Mouse (Mus musculus) forebrain, postnatal 0 days (tissue): ENCODE results near the gene Klhl5. TPM values are rescaled to one million over a fixed set of nuclear protein-coding genes. Genes with fewer than 3 reads are reported as not detected.
A peak's percentile ranks its signal among the peaks of the same experiment; 100 is the strongest.

Source experiments
- ATAC-seq: fragments of 200-750 bp; cut with Nextera tagmentation; 2 replicates; pipeline ENCODE4 v1.8.0; 2017; ENCODE audit warnings: mild to moderate bottlenecking, moderate library complexity
- DNase-seq: peaks from one replicate; pipeline ENCODE4 v3.0.0-alpha.2; 2015
- H3K27ac ChIP-seq: fragments of 300-500 bp; sonication (generic); 2 replicates; pipeline ENCODE4 v1.5.1; 2014; ENCODE audit warnings: low read depth, mild to moderate bottlenecking, antibody characterized with exemption, low read length, moderate library complexity, mixed read lengths
- H3K27me3 ChIP-seq: fragments of 300-500 bp; sonication (generic); 2 replicates; pipeline ENCODE4 v1.6.1; 2014; ENCODE audit warnings: mild to moderate bottlenecking, low read length, mixed read lengths; ENCODE audit not compliant: insufficient read depth
- H3K36me3 ChIP-seq: fragments of 300-500 bp; sonication (generic); 2 replicates; pipeline ENCODE4 v1.6.1; 2014; ENCODE audit warnings: mild to moderate bottlenecking, moderate library complexity; ENCODE audit not compliant: insufficient read depth
- H3K4me1 ChIP-seq: fragments of 300-500 bp; sonication (generic); 2 replicates; pipeline ENCODE4 v1.6.1; 2014; ENCODE audit warnings: antibody characterized with exemption; ENCODE audit not compliant: insufficient read depth
- H3K4me2 ChIP-seq: fragments of 300-500 bp; sonication (generic); 2 replicates; pipeline ENCODE4 v1.6.1; 2014; ENCODE audit warnings: low read depth, mild to moderate bottlenecking, moderate library complexity
- H3K4me3 ChIP-seq: fragments of 300-500 bp; sonication (generic); 2 replicates; pipeline ENCODE4 v1.5.1; 2014; ENCODE audit warnings: low read depth, low read length, mixed read lengths
- H3K9ac ChIP-seq: fragments of 300-500 bp; sonication (generic); 2 replicates; pipeline ENCODE4 v1.6.1; 2014; ENCODE audit warnings: mild to moderate bottlenecking
- H3K9me3 ChIP-seq: fragments of 300-500 bp; sonication (generic); 2 replicates; pipeline ENCODE4 v1.6.1; 2016; ENCODE audit warnings: low read length
- CTCF ChIP-seq: sonication (generic); IDR thresholded peaks from 2 replicates; pipeline ENCODE4 v1.5.1; 2016; ENCODE audit warnings: antibody characterized with exemption, control low read depth, low read depth
- whole genome bisulfite sequencing: fragments of 180-500 bp; shearing (Covaris S2); extraction: QIAGEN DNeasy Blood & Tissue Kit; methylation state at CpG from one replicate; pipeline ENCODE4 v1.1.7; 2014; 5-methylcytosine and 5-hydroxymethylcytosine counted together
- polyA plus RNA-seq: library from polyadenylated mRNA; unstranded; fragments of >200 nt; fragmentation: Nextera tagmentation; extraction: Ambion mirVana; gene quantifications from 2 replicates; pipeline ENCODE4 v1.2.1, GENCODE M21; 2015
- total RNA-seq: library from RNA; depleted of rRNA; stranded (reverse); fragments of >200 nt; gene quantifications from 2 replicates; pipeline ENCODE4 v1.2.3, GENCODE M21; 2014

Klhl5 gene
- total and polyA plus RNA-seq, 2 experiments from 2014 or later: 48.3 to 49.6 TPM

- H3K27ac ChIP-seq: no peak overlapping the region
- DNase-seq: no peak
- H3K36me3 ChIP-seq: peaks cover 22% of the 10 kb centered on the region
- H3K4me1 ChIP-seq: no peaks in the 10 kb centered on the region
- ATAC-seq: no peak
- H3K27me3 ChIP-seq: no peaks in the 10 kb centered on the region
- WGBS: 88% methylated on average over 6 of the region's 6 CpGs
- H3K4me3 ChIP-seq: no peak overlapping the region
- no peaks in the 10 kb centered on the region for H3K9me3 ChIP-seq
- no peak overlapping the region for H3K9ac ChIP-seq
- no peak for TF ChIP-seq CTCF
- H3K4me2 ChIP-seq: no peak overlapping the region
Observed at GRCm38 (mm10) chr5:65142247-65142646, 34.9 kb downstream of the Klhl5 start.

- Histone ChIP-seq H3K36me3 (peaks cover 46% of the 10 kb centered on the region), H3K4me1 (no peaks in the 10 kb centered on the region), H3K4me2 (no peak overlapping the region), H3K4me3 (no peak overlapping the region), H3K27me3 (no peaks in the 10 kb centered on the region), H3K9me3 (no peaks in the 10 kb centered on the region), H3K9ac (no peak overlapping the region), H3K27ac (peak overlapping the region; percentile 42; the same call in 1 of the 2 replicates)
- no peak for TF ChIP-seq CTCF
- peak; percentile 60; the same call in 1 of the 2 replicates for ATAC-seq
- DNase-seq: peak; percentile 15
- 69% methylated on average over 9 of the region's 9 CpGs for WGBS
Observed at GRCm38 (mm10) chr5:65145499-65146101, 38.3 kb downstream of the Klhl5 start.

- no peak overlapping the region for H3K4me2 ChIP-seq
Observed at GRCm38 (mm10) chr5:65146749-65147148, 39.4 kb downstream of the Klhl5 start.

DNA sequence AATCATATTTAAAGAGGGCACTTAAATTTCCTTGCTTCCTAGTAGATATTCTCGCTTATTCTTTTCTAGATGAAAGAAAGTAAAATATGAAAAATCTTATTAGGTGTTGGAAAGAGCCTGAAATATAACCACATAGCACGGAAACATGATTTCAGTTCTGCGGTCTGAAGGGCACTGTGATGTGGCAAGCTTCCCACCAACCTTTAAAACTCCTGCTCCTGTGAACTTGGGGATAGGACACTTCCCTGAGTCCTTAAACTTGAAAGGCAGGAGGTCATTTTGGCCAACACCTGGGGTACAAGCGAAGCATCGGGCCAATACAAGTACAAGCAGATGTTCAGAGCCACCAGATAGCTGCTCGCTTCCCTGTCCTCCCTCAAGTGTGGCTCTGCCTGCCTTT is 42.4 kb downstream of the Klhl5 start:
- DNase-seq (no peak), ATAC-seq (no peak)
- Histone ChIP-seq H3K4me2 (no peak overlapping the region), H3K4me3 (no peak overlapping the region), H3K9ac (no peak overlapping the region), H3K9me3 (no peaks in the 10 kb centered on the region), H3K27me3 (no peaks in the 10 kb centered on the region), H3K27ac (no peak overlapping the region), H3K36me3 (peaks cover 46% of the 10 kb centered on the region), H3K4me1 (no peaks in the 10 kb centered on the region)
- TF ChIP-seq CTCF: no peak
- 97% methylated on average over 6 of the region's 6 CpGs for WGBS

More at GRCm38 (mm10) chr5:65146749-65147148, 39.4 kb downstream of the Klhl5 start:
- H3K4me3 ChIP-seq: no peak overlapping the region
- no peaks in the 10 kb centered on the region for H3K4me1 ChIP-seq
- no peaks in the 10 kb centered on the region for H3K9me3 ChIP-seq
- WGBS: 72% methylated on average over 6 of the region's 6 CpGs
- peaks cover 43% of the 10 kb centered on the region for H3K36me3 ChIP-seq
- H3K9ac ChIP-seq: no peak overlapping the region
- no peak for TF ChIP-seq CTCF
- no peaks in the 10 kb centered on the region for H3K27me3 ChIP-seq
- no peak for DNase-seq
- ATAC-seq: no peak
- no peak overlapping the region for H3K27ac ChIP-seq

DNA sequence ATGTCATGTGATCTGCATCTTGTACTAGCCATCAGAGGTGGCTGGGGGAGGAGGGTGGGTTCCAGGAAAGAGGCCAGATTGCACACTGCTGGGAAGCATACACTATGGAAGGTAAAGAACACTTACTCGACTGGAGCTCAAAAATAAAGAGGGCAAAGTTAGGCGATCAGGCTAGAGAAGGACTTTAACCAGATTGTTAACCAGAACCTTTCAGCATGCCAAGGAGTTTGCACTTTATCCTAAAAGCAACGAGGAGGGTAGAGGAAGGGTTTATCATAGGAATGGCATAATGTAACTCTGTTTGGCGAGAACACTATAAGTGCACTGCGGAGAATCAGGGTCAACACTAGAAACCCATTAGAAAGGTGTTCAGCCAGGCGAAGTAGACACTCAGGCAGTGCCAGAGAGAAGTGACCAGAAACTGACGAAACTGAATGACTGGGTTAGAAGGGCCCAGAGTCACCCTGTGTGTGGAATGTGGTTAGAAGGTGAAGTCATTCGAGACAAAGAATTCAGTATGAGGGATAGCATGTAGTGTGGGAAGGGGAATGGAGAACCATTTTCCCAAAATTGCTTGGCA is 43.1 kb downstream of the Klhl5 start:
- no peak overlapping the region for H3K4me3 ChIP-seq
- H3K4me1 ChIP-seq: no peaks in the 10 kb centered on the region
- no peak for ATAC-seq
- no peak overlapping the region for H3K27ac ChIP-seq
- H3K27me3 ChIP-seq: no peaks in the 10 kb centered on the region
- H3K9ac ChIP-seq: no peak overlapping the region
- 89% methylated on average over 8 of the region's 8 CpGs for WGBS
- DNase-seq: no peak
- no peak overlapping the region for H3K4me2 ChIP-seq
- TF ChIP-seq CTCF: no peak
- peaks cover 40% of the 10 kb centered on the region for H3K36me3 ChIP-seq
- H3K9me3 ChIP-seq: no peaks in the 10 kb centered on the region

GRCm38 (mm10) chr5:65151276-65151675 is 43.9 kb downstream of the Klhl5 start:
- Histone ChIP-seq H3K36me3 (peaks cover 40% of the 10 kb centered on the region), H3K27me3 (no peaks in the 10 kb centered on the region), H3K4me3 (no peak overlapping the region), H3K27ac (no peak overlapping the region), H3K4me1 (no peaks in the 10 kb centered on the region), H3K4me2 (no peak overlapping the region), H3K9ac (no peak overlapping the region), H3K9me3 (no peaks in the 10 kb centered on the region)
- no peak for TF ChIP-seq CTCF
- DNase-seq (no peak), ATAC-seq (no peak)
- WGBS: 98% methylated on average over 3 of the region's 3 CpGs

DNA sequence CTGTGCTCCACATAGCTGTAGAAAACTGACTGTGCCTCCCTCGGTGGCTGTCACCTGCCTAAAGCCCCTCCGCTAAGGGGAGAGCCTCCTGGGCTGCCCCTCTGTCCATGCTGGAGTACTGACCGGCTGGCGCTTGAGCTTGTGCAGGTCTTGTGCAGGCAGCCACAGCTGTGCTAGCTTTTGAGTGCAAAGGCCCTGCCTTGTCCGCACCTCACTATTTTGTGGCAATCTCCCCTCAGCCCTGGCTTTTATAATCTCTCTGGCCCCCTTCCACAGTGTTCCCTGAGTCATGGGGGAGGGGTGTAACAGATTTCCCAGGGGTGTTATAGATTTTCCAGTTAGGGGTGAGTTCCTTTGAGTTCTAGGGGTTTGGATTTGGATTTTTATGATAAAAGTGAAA is 44.4 kb downstream of the Klhl5 start:
- TF ChIP-seq CTCF: no peak
- Histone ChIP-seq H3K36me3 (peaks cover 40% of the 10 kb centered on the region), H3K9me3 (no peaks in the 10 kb centered on the region), H3K4me3 (no peak overlapping the region), H3K4me1 (no peaks in the 10 kb centered on the region), H3K9ac (no peak overlapping the region), H3K27ac (no peak overlapping the region), H3K27me3 (no peaks in the 10 kb centered on the region), H3K4me2 (no peak overlapping the region)
- no peak for DNase-seq
- ATAC-seq: no peak
- WGBS: 88% methylated on average over 5 of the region's 5 CpGs
